Mouse (Mus musculus) kidney, adult 2 months (tissue): ENCODE data around the gene Dapk1.

Experiments used
- CTCF ChIP-seq: fragments of 200-500 bp; conservative IDR thresholded peaks from 2 replicates; pipeline ENCODE4 v1.5.1; 2011; ENCODE audit warnings: low read depth, mild to moderate bottlenecking, control low read depth, low read length, moderate library complexity, mixed read lengths; ENCODE audit not compliant: insufficient read depth, insufficient read length
- POLR2A ChIP-seq: fragments of 200-500 bp; IDR thresholded peaks from one replicate; pipeline ENCODE4 v1.6.1; 2011; ENCODE audit warnings: low read depth, low read length, control low read depth

- TF ChIP-seq CTCF (no peak), POLR2A (no peak)
Observed at GRCm38 (mm10) chr13:60728276-60729054, 126.7 kb downstream of the Dapk1 start.
